Mouse (Mus musculus): ENCODE results near the gene Pde10a. TPM values are rescaled to one million over a fixed set of nuclear protein-coding genes. Genes with fewer than 3 reads are reported as not detected.
A peak's percentile ranks its signal among the peaks of the same experiment; 100 is the strongest.

The Pde10a gene
- polyA plus RNA-seq, 1 experiment from 2014 or later = 1.4 TPM

DNA sequence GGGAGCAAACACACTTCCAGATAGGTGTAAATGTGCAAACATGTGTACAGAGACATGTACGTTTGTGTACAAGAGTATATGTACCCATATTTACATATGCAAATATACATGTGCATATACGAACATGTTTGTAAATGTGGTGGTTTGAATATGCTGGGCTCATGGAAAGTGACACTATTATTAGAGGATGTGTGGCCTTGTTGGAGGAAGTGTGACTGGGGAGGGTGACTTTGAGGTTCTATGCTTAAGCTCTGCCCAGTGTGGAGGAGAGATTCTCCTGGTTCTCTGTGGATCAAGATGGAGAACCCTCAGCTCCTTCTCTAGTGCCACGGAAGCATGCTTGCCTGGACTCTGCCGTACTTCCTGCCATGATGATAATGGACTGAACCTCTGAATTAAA is 261.3 kb downstream of the Pde10a start:
- Histone ChIP-seq H3K36me3 (ENCODE audit: control insufficient read depth, insufficient read depth, low read length) (no peaks in the 10 kb centered on the region), H3K9me3 (ENCODE audit: control insufficient read depth, low read depth, low read length) (no peaks in the 10 kb centered on the region), H3K9ac (replicated peaks; ENCODE audit: low read depth, low read length) (no peak overlapping the region), H3K4me1 (ENCODE audit: control insufficient read depth, insufficient read depth, low read length) (no peaks in the 10 kb centered on the region), H3K4me2 (replicated peaks; ENCODE audit: low read depth, low read length) (no peak overlapping the region), H3K4me3 (ENCODE audit: low read depth, low read length) (no peak overlapping the region), H3K27me3 (ENCODE audit: control insufficient read depth, insufficient read depth, low read length) (no peaks in the 10 kb centered on the region), H3K27ac (ENCODE audit: low read length) (no peak overlapping the region)
- ATAC-seq (ENCODE audit: insufficient number of reproducible peaks, insufficient read depth, low FRiP score, low read depth) = no peak
- 76% methylated on average over 4 of the region's 4 CpGs for WGBS

DNA sequence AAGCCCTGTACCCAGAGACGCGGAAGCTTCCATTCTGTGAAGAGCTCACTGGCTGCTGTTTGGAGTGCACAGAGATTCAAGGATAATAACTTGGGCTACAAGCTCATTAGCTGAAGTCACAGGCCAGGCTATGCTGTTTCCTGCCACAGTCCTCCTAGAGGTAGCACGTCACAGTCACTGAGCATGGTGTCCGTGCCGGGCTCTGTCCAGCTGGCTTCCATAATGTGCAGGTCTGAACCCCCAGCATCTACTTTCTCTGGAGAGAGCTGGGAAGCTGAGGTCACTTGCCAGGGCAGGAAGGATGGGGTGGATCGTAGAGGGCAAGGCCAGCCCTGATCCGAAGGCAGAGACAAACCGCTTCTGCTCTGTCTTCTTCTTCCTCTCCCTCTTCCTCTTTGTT is 262.6 kb downstream of the Pde10a start:
- H3K4me2 ChIP-seq (replicated peaks; ENCODE audit: low read depth, low read length) = no peak overlapping the region
- H3K27me3 ChIP-seq (ENCODE audit: control insufficient read depth, insufficient read depth, low read length) = no peaks in the 10 kb centered on the region
- no peaks in the 10 kb centered on the region for H3K36me3 ChIP-seq (ENCODE audit: control insufficient read depth, insufficient read depth, low read length)
- no peak overlapping the region for H3K9ac ChIP-seq (replicated peaks; ENCODE audit: low read depth, low read length)
- no peaks in the 10 kb centered on the region for H3K4me1 ChIP-seq (ENCODE audit: control insufficient read depth, insufficient read depth, low read length)
- no peaks in the 10 kb centered on the region for H3K9me3 ChIP-seq (ENCODE audit: control insufficient read depth, low read depth, low read length)
- no peak overlapping the region for H3K27ac ChIP-seq (ENCODE audit: low read length)
- 58% methylated on average over 8 of the region's 8 CpGs for WGBS
- no peak overlapping the region for H3K4me3 ChIP-seq (ENCODE audit: low read depth, low read length)
- ATAC-seq (ENCODE audit: insufficient number of reproducible peaks, insufficient read depth, low FRiP score, low read depth) = no peak

DNA sequence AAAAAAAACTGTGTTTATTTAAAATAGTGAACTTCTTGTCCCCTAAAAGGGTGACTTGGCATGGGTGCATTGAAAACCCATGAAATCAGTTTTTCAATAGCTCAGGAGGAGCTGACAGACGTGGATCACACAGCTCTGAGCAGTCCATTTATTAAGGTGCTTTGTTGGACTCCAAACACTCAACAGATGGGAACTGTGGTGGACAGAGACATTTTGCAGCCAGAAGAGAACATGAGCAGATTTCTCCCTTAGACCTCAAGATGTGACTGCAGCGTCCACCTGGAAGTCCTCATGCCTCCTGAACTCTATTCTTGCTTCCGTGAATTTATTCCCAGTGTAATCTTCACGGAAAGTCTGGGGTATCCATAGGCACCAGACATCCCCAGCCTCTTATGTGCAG is 266.4 kb downstream of the Pde10a start:
- Histone ChIP-seq H3K9ac (replicated peaks; ENCODE audit: low read depth, low read length) (no peak overlapping the region), H3K4me3 (ENCODE audit: low read depth, low read length) (no peak overlapping the region), H3K27ac (ENCODE audit: low read length) (no peak overlapping the region), H3K27me3 (ENCODE audit: control insufficient read depth, insufficient read depth, low read length) (no peaks in the 10 kb centered on the region), H3K4me2 (replicated peaks; ENCODE audit: low read depth, low read length) (no peak overlapping the region), H3K4me1 (ENCODE audit: control insufficient read depth, insufficient read depth, low read length) (no peaks in the 10 kb centered on the region), H3K9me3 (ENCODE audit: control insufficient read depth, low read depth, low read length) (no peaks in the 10 kb centered on the region), H3K36me3 (ENCODE audit: control insufficient read depth, insufficient read depth, low read length) (no peaks in the 10 kb centered on the region)
- no peak for ATAC-seq (ENCODE audit: insufficient number of reproducible peaks, insufficient read depth, low FRiP score, low read depth)
- 78% methylated on average over 4 of the region's 4 CpGs for WGBS

DNA sequence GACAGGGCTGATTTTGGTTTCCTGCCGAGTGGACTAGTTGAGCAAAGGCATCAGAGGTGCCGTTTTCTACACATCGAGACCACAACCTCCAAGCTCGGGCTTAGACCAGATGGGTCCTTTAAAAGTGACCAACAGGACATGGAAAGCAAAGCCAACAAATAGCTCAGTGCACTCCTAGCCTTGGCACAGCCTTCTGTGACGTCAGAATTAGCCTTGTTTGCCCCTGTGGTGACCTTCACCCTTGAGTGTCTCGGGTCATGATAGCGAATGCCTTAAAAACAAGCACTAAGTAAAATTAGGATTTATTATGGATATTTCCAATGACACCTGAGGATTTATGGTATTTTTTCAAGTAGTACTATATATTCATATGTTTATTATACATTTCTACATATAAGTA is 267.4 kb downstream of the Pde10a start:
- Histone ChIP-seq H3K27ac (ENCODE audit: low read length) (no peak overlapping the region), H3K4me2 (replicated peaks; ENCODE audit: low read depth, low read length) (no peak overlapping the region), H3K9ac (replicated peaks; ENCODE audit: low read depth, low read length) (no peak overlapping the region), H3K4me3 (ENCODE audit: low read depth, low read length) (no peak overlapping the region), H3K4me1 (ENCODE audit: control insufficient read depth, insufficient read depth, low read length) (no peaks in the 10 kb centered on the region), H3K36me3 (ENCODE audit: control insufficient read depth, insufficient read depth, low read length) (no peaks in the 10 kb centered on the region), H3K9me3 (ENCODE audit: control insufficient read depth, low read depth, low read length) (no peaks in the 10 kb centered on the region), H3K27me3 (ENCODE audit: control insufficient read depth, insufficient read depth, low read length) (peaks cover 2% of the 10 kb centered on the region; the same call in 1 of the 2 replicates)
- 62% methylated on average over 7 of the region's 7 CpGs for WGBS
- ATAC-seq (ENCODE audit: insufficient number of reproducible peaks, insufficient read depth, low FRiP score, low read depth) = no peak

DNA sequence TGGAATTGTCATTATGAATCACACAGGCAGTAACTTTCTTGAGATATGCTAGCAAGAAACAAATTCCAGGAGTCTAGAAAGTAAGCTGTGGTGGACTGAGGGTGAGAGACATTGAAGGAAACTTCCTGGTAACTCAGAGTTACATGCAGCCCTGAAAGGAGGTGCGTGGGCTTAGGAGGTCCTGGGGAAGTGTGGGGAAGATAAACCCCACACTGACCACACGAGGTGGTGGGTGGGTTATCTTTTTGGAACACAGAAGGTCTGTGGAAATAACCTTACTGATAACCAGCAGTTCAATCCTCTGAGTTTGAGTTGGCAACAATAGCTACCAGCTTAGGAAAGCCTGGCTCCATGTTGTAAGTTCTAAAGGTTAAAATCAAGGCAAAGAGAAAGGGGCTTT is 272.5 kb downstream of the Pde10a start:
- Histone ChIP-seq H3K4me1 (ENCODE audit: control insufficient read depth, insufficient read depth, low read length) (peaks cover 5% of the 10 kb centered on the region; the same call in 1 of the 2 replicates), H3K27ac (ENCODE audit: low read length) (no peak overlapping the region), H3K4me2 (replicated peaks; ENCODE audit: low read depth, low read length) (no peak overlapping the region), H3K36me3 (ENCODE audit: control insufficient read depth, insufficient read depth, low read length) (no peaks in the 10 kb centered on the region), H3K27me3 (ENCODE audit: control insufficient read depth, insufficient read depth, low read length) (peaks cover 22% of the 10 kb centered on the region), H3K9ac (replicated peaks; ENCODE audit: low read depth, low read length) (no peak overlapping the region), H3K4me3 (ENCODE audit: low read depth, low read length) (no peak overlapping the region), H3K9me3 (ENCODE audit: control insufficient read depth, low read depth, low read length) (no peaks in the 10 kb centered on the region)
- 16% methylated on average over 2 of the region's 2 CpGs for WGBS
- ATAC-seq (ENCODE audit: insufficient number of reproducible peaks, insufficient read depth, low FRiP score, low read depth) = no peak

DNA sequence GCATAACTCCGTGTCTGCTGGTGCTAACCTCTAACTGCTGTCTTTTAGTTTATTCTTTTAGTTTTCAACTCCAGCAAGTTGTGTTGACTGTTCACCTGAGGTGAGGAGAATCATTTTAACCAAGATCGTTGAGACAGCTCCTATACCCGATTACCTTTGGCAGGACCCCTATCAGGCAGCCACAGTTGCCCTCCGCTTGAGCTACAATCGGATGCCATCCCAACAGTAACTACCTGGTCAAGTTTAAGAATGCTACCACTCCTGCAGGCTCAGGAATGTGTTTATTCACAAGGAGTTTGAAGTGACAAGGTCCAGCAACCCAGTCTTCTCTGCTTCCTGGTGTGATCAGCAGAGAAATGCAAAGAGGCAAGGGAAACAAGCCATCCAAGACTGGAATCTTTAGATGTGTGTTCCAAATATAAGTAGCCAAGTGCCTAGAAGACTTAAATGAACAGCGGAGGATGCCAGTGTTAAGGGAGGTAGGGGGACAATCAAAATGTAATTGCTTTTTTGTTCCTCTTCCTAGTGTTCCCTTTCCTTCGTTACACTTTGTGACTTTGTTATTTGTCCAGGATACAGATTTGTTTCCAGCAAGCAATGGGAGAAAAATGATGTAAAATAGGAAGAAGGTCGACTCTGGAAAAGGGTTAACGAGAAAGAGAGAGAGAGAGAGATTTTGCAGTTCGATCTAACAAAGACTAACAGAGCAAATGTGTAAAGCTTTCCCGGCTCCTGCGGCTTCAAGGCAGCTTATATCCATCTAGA is 273.5 kb downstream of the Pde10a start:
- H3K27me3 ChIP-seq (ENCODE audit: control insufficient read depth, insufficient read depth, low read length) = peaks cover 27% of the 10 kb centered on the region
- no peak overlapping the region for H3K4me2 ChIP-seq (replicated peaks; ENCODE audit: low read depth, low read length)
- H3K36me3 ChIP-seq (ENCODE audit: control insufficient read depth, insufficient read depth, low read length) = no peaks in the 10 kb centered on the region
- no peak overlapping the region for H3K27ac ChIP-seq (ENCODE audit: low read length)
- 5% methylated on average over 12 of the region's 12 CpGs for WGBS
- H3K4me1 ChIP-seq (ENCODE audit: control insufficient read depth, insufficient read depth, low read length) = peaks cover 7% of the 10 kb centered on the region; the same call in 1 of the 2 replicates
- no peak overlapping the region for H3K4me3 ChIP-seq (ENCODE audit: low read depth, low read length)
- no peak overlapping the region for H3K9ac ChIP-seq (replicated peaks; ENCODE audit: low read depth, low read length)
- no peak for ATAC-seq (ENCODE audit: insufficient number of reproducible peaks, insufficient read depth, low FRiP score, low read depth)
- no peaks in the 10 kb centered on the region for H3K9me3 ChIP-seq (ENCODE audit: control insufficient read depth, low read depth, low read length)

DNA sequence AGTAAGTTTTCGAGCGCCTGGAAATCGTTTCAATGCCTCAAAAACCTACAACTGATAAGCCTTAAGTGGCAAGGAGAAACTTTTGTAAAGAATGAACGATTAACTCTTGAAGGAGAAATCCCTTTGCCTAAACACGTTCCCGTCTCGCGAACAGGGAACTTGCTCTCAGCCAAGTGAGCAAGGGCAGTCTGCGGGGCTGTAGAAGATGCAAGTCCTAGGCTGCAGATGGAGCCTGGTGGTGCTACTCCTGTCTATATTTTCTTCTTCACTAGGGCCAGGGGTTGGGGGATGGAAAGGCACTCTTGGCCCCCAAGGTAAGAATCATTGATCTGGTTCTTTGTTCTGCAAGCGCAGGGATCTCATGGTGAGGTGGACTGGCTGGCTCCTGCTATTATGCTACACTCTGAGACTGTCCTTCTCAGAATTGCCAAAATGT is 274.1 kb downstream of the Pde10a start:
- no peaks in the 10 kb centered on the region for H3K9me3 ChIP-seq (ENCODE audit: control insufficient read depth, low read depth, low read length)
- ATAC-seq (ENCODE audit: insufficient number of reproducible peaks, insufficient read depth, low FRiP score, low read depth) = no peak
- peaks cover 27% of the 10 kb centered on the region for H3K27me3 ChIP-seq (ENCODE audit: control insufficient read depth, insufficient read depth, low read length)
- H3K4me1 ChIP-seq (ENCODE audit: control insufficient read depth, insufficient read depth, low read length) = peaks cover 7% of the 10 kb centered on the region; the same call in 1 of the 2 replicates
- H3K36me3 ChIP-seq (ENCODE audit: control insufficient read depth, insufficient read depth, low read length) = no peaks in the 10 kb centered on the region
- no peak overlapping the region for H3K27ac ChIP-seq (ENCODE audit: low read length)
- H3K4me2 ChIP-seq (replicated peaks; ENCODE audit: low read depth, low read length) = no peak overlapping the region
- no peak overlapping the region for H3K9ac ChIP-seq (replicated peaks; ENCODE audit: low read depth, low read length)
- no peak overlapping the region for H3K4me3 ChIP-seq (ENCODE audit: low read depth, low read length)
- WGBS = 2% methylated on average over 10 of the region's 10 CpGs

DNA sequence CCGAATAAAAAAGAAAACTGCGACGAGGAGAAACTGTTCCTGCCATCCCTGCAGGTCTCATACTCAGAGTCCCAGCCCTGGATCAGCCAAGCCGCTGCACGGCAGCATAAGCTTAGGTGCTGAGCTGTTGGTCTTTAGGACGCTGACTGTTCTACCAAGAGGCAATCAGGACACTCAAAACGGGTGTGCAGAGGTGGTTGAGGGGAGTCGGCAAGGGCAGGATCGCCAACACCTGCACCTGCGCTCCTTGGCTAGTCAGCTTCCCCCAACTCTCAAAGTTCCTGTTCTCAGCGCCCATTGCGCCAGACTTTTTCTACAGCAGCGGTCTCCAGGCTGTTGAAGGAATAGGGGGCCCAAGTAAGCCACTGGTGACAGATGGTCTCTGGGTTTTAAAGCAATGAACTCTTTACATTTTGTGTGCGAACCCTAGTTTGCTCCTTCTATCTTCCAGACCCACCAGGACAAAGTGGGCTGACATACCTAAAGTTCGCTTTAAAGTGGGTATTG is 274.8 kb downstream of the Pde10a start:
- ATAC-seq (ENCODE audit: insufficient number of reproducible peaks, insufficient read depth, low FRiP score, low read depth) = no peak
- Histone ChIP-seq H3K4me2 (replicated peaks; ENCODE audit: low read depth, low read length) (peak overlapping the region; percentile 90), H3K4me1 (ENCODE audit: control insufficient read depth, insufficient read depth, low read length) (peaks cover 7% of the 10 kb centered on the region; the same call in 1 of the 2 replicates), H3K27me3 (ENCODE audit: control insufficient read depth, insufficient read depth, low read length) (peaks cover 27% of the 10 kb centered on the region), H3K9me3 (ENCODE audit: control insufficient read depth, low read depth, low read length) (no peaks in the 10 kb centered on the region), H3K9ac (replicated peaks; ENCODE audit: low read depth, low read length) (no peak overlapping the region), H3K36me3 (ENCODE audit: control insufficient read depth, insufficient read depth, low read length) (no peaks in the 10 kb centered on the region), H3K4me3 (ENCODE audit: low read depth, low read length) (peak overlapping the region; percentile 66; the same call in 1 of the 2 replicates), H3K27ac (ENCODE audit: low read length) (no peak overlapping the region)
- 2% methylated on average over 15 of the region's 15 CpGs for WGBS

Measured in stomach, embryonic 14.5 days (tissue).